Mouse (Mus musculus): ENCODE measurements around the gene Tmem254a. TPM values are rescaled to one million over a fixed set of nuclear protein-coding genes. Genes with fewer than 3 reads are reported as not detected.
"Not testable (repeated sequence)": the region's sequence is repeated elsewhere in the genome, so short reads cannot be mapped to it uniquely, and the experiment has no call there.

Gene Tmem254a
- total RNA-seq, 1 experiment: 2.4 TPM

DNA sequence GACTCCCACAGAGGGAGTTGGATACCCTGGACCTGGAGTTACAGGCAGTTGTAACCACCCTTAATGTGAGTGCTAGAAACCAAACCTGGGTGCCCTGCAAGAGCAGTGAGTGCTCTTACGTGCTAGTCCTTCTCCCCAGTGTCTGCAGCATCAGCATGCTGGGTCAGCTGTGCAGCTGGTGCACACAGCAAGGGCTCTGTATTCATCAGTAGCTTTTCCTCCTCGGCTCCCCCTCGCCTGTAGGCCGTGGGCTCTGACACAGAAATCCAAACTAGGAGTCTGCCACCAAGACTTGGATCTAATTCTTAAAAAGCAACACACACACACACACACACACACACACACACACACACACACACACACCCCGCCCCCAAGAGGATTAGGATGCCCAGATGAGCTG, 22.2 kb downstream of the Tmem254a start:
- H3K4me1 ChIP-seq (ENCODE audit: control insufficient read depth in 2 of 2, insufficient read depth in 2 of 2, low read length in 2 of 2, poor library complexity in 1 of 2); H3K4me3 ChIP-seq (ENCODE audit: insufficient read depth in 1 of 2, low read depth in 1 of 2, low read length in 2 of 2, poor library complexity in 1 of 2, severe bottlenecking in 1 of 2); H3K36me3 ChIP-seq (ENCODE audit: control insufficient read depth, insufficient read depth, low read length, poor library complexity, severe bottlenecking); DNase-seq (ENCODE audit: low read depth, low spot score); H3K9ac ChIP-seq (ENCODE audit: insufficient read depth, low read depth, low read length, poor library complexity, severe bottlenecking); in situ Hi-C loops (cut with MboI; ENCODE audit: low sequenced_read_pairs in 2 of 2, unreplicated experiment in 2 of 2); H3K27ac ChIP-seq (ENCODE audit: insufficient read depth, low read depth, low read length, poor library complexity, severe bottlenecking); H3K9me3 ChIP-seq (ENCODE audit: control insufficient read depth, insufficient read depth, low read depth, low read length): not testable (repeated sequence)

DNA sequence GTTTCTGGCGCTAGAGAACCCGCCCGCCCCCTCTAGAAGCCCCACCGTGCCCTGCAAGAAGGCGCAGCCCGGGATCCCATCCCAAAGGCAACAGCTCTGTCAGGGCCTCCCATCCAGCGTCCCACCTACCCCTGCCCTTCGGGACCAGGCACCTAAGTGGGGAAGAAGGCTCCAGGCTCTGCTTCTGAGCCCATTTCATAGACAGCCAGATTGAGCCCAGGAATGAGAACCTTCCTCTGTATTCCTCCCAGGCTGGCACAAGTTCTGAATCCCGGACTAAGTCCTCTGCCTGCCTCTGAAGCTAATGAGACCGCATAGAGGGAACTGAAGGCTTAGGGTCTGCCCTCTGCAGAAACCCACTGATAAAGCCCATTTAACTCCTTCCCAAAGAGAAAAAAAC, 24.5 kb downstream of the Tmem254a start, which contains the start of gene Plac9a:
Plac9a (minus strand) TSS at position 101 of the 400 bp plus-strand sequence.
- H3K27ac ChIP-seq (ENCODE audit: insufficient read depth, low read depth, low read length, poor library complexity, severe bottlenecking); H3K9me3 ChIP-seq (ENCODE audit: control insufficient read depth, insufficient read depth, low read depth, low read length); H3K4me3 ChIP-seq (ENCODE audit: insufficient read depth in 1 of 2, low read depth in 1 of 2, low read length in 2 of 2, poor library complexity in 1 of 2, severe bottlenecking in 1 of 2); DNase-seq (ENCODE audit: low read depth, low spot score); in situ Hi-C loops (cut with MboI; ENCODE audit: low sequenced_read_pairs in 2 of 2, unreplicated experiment in 2 of 2); H3K4me1 ChIP-seq (ENCODE audit: control insufficient read depth in 2 of 2, insufficient read depth in 2 of 2, low read length in 2 of 2, poor library complexity in 1 of 2); H3K9ac ChIP-seq (ENCODE audit: insufficient read depth, low read depth, low read length, poor library complexity, severe bottlenecking); H3K36me3 ChIP-seq (ENCODE audit: control insufficient read depth, insufficient read depth, low read length, poor library complexity, severe bottlenecking): not testable (repeated sequence)

DNA sequence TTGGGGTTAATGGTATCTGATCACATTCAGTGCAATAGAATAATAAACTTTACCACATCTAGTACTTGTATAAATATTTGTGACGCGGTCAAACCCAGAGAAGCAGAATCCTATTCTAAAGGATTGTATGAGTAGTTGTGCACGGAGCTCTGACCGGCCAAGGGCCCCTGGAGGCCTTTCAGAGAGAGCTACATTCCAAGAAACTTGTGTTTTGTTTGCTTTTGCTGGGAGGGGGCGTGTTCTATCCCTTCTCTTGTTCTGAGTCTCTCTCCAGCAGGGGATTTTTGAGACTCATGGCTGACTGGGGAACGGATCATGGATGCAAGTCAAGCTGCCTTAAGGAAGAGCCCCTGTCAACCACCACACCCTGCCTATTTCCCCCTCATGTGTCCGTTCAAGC, 31.8 kb downstream of the Tmem254a start:
- H3K36me3 ChIP-seq (ENCODE audit: control insufficient read depth, insufficient read depth, low read length, poor library complexity, severe bottlenecking); H3K4me3 ChIP-seq (ENCODE audit: insufficient read depth in 1 of 2, low read depth in 1 of 2, low read length in 2 of 2, poor library complexity in 1 of 2, severe bottlenecking in 1 of 2); H3K9ac ChIP-seq (ENCODE audit: insufficient read depth, low read depth, low read length, poor library complexity, severe bottlenecking); H3K9me3 ChIP-seq (ENCODE audit: control insufficient read depth, insufficient read depth, low read depth, low read length); H3K4me1 ChIP-seq (ENCODE audit: control insufficient read depth in 2 of 2, insufficient read depth in 2 of 2, low read length in 2 of 2, poor library complexity in 1 of 2); H3K27ac ChIP-seq (ENCODE audit: insufficient read depth, low read depth, low read length, poor library complexity, severe bottlenecking); in situ Hi-C loops (cut with MboI; ENCODE audit: low sequenced_read_pairs in 2 of 2, unreplicated experiment in 2 of 2); DNase-seq (ENCODE audit: low read depth, low spot score): not testable (repeated sequence)

DNA sequence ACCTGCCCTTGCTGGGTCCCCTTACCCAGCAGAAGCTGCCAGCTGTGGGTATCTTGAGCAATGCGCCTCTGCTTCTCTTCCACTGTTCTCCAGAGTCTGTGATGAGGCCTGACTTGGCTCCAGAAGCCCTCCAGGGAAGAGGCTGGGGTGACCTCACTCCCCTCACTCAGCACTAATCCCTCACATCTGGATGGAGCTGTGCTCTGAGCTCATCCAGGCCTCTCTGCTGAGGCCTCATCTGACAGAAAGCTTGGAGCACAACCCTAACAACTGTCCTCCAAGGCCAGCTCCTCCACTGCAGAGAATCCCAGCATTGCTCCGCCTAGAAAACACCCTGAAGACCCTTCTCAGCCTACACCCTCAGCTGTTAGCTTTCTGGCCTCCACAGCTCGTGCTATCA, 32.9 kb downstream of the Tmem254a start:
- DNase-seq (ENCODE audit: low read depth, low spot score); H3K9ac ChIP-seq (ENCODE audit: insufficient read depth, low read depth, low read length, poor library complexity, severe bottlenecking); H3K36me3 ChIP-seq (ENCODE audit: control insufficient read depth, insufficient read depth, low read length, poor library complexity, severe bottlenecking); H3K27ac ChIP-seq (ENCODE audit: insufficient read depth, low read depth, low read length, poor library complexity, severe bottlenecking); H3K4me1 ChIP-seq (ENCODE audit: control insufficient read depth in 2 of 2, insufficient read depth in 2 of 2, low read length in 2 of 2, poor library complexity in 1 of 2); H3K4me3 ChIP-seq (ENCODE audit: insufficient read depth in 1 of 2, low read depth in 1 of 2, low read length in 2 of 2, poor library complexity in 1 of 2, severe bottlenecking in 1 of 2); H3K9me3 ChIP-seq (ENCODE audit: control insufficient read depth, insufficient read depth, low read depth, low read length); in situ Hi-C loops (cut with MboI; ENCODE audit: low sequenced_read_pairs in 2 of 2, unreplicated experiment in 2 of 2): not testable (repeated sequence)

DNA sequence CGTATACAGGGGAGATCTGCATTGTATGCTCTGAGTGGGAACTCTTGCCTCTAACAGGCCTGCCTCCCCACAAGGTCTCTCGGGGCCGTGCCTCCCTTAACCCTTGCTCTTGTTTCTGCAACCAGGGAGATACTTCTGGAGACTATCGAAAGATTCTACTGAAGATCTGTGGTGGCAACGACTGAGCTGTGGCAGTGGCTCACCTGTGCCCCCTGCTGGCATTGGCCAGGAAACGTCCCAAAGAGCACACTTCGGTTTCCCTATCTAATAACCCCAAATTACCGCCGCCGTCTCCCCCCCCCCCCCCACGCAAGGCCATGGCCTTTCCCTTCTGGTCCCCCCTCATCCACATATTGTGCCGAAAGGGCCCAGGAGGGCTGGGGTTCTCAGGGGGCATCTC, 41.6 kb downstream of the Tmem254a start:
- H3K4me3 ChIP-seq (ENCODE audit: insufficient read depth in 1 of 2, low read depth in 1 of 2, low read length in 2 of 2, poor library complexity in 1 of 2, severe bottlenecking in 1 of 2); in situ Hi-C loops (cut with MboI; ENCODE audit: low sequenced_read_pairs in 2 of 2, unreplicated experiment in 2 of 2); H3K9me3 ChIP-seq (ENCODE audit: control insufficient read depth, insufficient read depth, low read depth, low read length); DNase-seq (ENCODE audit: low read depth, low spot score); H3K4me1 ChIP-seq (ENCODE audit: control insufficient read depth in 2 of 2, insufficient read depth in 2 of 2, low read length in 2 of 2, poor library complexity in 1 of 2); H3K9ac ChIP-seq (ENCODE audit: insufficient read depth, low read depth, low read length, poor library complexity, severe bottlenecking); H3K27ac ChIP-seq (ENCODE audit: insufficient read depth, low read depth, low read length, poor library complexity, severe bottlenecking); H3K36me3 ChIP-seq (ENCODE audit: control insufficient read depth, insufficient read depth, low read length, poor library complexity, severe bottlenecking): not testable (repeated sequence)

DNA sequence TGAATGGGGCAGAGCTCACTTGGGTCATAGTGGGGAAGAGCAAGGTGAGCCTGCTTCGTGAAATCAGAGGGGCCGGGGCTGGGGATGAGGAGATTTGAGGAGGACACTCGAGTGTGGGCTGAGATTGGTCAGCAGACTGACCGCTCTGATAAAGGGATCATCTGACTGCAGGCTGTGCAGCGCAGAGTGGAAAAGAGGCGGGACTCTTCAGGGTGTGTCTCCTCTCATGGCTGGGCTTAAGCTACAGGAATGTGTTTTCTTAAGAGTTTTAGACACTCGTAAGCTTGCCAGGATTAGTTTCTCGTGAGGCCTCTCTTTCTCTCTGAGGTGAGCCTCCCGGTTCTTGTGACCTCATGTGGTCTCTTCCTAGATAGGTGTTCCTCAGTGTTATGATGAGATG, 45.7 kb downstream of the Tmem254a start:
- H3K36me3 ChIP-seq (ENCODE audit: control insufficient read depth, insufficient read depth, low read length, poor library complexity, severe bottlenecking); in situ Hi-C loops (cut with MboI; ENCODE audit: low sequenced_read_pairs in 2 of 2, unreplicated experiment in 2 of 2): not testable (repeated sequence)

DNA sequence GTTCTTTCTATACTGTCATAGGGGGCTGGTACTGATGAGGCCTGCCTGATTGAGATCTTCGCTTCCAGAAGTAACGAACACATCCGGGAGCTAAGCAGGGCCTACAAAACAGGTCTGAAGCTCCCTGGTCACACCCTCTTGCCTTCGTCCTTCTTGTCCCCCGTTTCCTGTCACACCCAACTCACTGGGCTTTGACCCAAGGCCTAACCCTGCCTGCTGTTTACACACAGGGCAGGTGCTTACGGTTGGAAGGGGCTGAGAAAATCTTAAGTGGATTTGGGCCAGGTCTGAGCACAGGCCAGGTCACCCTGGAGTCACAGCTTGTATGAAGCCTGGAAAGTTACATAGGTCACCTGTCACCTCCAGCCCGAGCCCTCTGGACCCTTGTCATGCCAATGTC, 50.8 kb downstream of the Tmem254a start:
- in situ Hi-C loops (cut with MboI; ENCODE audit: low sequenced_read_pairs in 2 of 2, unreplicated experiment in 2 of 2); H3K9ac ChIP-seq (ENCODE audit: insufficient read depth, low read depth, low read length, poor library complexity, severe bottlenecking); H3K27ac ChIP-seq (ENCODE audit: insufficient read depth, low read depth, low read length, poor library complexity, severe bottlenecking); H3K4me1 ChIP-seq (ENCODE audit: control insufficient read depth in 2 of 2, insufficient read depth in 2 of 2, low read length in 2 of 2, poor library complexity in 1 of 2); DNase-seq (ENCODE audit: low read depth, low spot score); H3K4me3 ChIP-seq (ENCODE audit: insufficient read depth in 1 of 2, low read depth in 1 of 2, low read length in 2 of 2, poor library complexity in 1 of 2, severe bottlenecking in 1 of 2); H3K9me3 ChIP-seq (ENCODE audit: control insufficient read depth, insufficient read depth, low read depth, low read length): not testable (repeated sequence)
- peaks cover 26% of the 10 kb centered on the region for H3K36me3 ChIP-seq (ENCODE audit: control insufficient read depth, insufficient read depth, low read length, poor library complexity, severe bottlenecking)

More for the DNA sequence above, 45.7 kb downstream of the Tmem254a start:
- not testable (repeated sequence) for H3K27ac ChIP-seq (ENCODE audit: insufficient read depth, low read depth, low read length, poor library complexity, severe bottlenecking); H3K4me3 ChIP-seq (ENCODE audit: insufficient read depth in 1 of 2, low read depth in 1 of 2, low read length in 2 of 2, poor library complexity in 1 of 2, severe bottlenecking in 1 of 2); H3K9me3 ChIP-seq (ENCODE audit: control insufficient read depth, insufficient read depth, low read depth, low read length); DNase-seq (ENCODE audit: low read depth, low spot score); H3K9ac ChIP-seq (ENCODE audit: insufficient read depth, low read depth, low read length, poor library complexity, severe bottlenecking); H3K4me1 ChIP-seq (ENCODE audit: control insufficient read depth in 2 of 2, insufficient read depth in 2 of 2, low read length in 2 of 2, poor library complexity in 1 of 2)

Measured in ES-E14 (cell line).